Mouse (Mus musculus) gastrocnemius, postnatal 10 days (tissue): ENCODE measurements around the gene Acbd3. TPM values are rescaled to one million over a fixed set of nuclear protein-coding genes. Genes with fewer than 3 reads are reported as not detected.

Experiments
- DNase-seq: peaks from one replicate; pipeline ENCODE4 v3.0.0; 2021; ENCODE audit warnings: mixed read lengths
- total RNA-seq, 2 experiments: library from RNA; stranded (reverse); gene quantifications; 2 replicates each; pipeline ENCODE4 v1.2.3; 2021

Acbd3 gene
- total RNA-seq, 2 experiments from 2014 or later: 22.0 to 27.7 TPM

DNA sequence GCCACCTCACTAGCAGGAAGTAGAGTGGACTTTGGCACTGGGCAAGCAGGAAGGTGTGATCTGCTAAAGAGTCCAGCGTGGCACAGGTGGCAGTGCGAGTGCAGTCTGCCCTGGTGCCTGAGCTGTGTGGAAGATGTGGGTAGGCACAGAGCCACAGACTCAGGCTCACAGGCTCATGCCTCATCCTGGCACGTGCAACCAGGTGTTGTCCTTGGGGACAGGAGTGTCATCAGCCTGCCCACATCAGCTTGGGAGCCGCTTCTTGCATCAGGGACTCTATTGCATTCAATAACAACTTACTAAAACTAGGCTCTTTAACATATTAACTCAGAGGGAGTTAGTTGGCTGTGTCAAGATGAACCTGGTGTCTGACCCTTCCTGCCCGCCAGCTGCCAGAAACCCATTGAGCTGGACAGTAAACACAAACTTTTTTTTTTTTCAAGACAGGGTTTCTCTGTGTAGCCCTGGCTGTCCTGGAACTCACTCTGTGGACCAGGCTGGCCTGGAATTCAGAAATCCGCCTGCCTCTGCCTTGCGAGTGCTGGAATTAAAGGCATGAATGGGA is 32.2 kb downstream of the Acbd3 start:
- DNase-seq: no peak

DNA sequence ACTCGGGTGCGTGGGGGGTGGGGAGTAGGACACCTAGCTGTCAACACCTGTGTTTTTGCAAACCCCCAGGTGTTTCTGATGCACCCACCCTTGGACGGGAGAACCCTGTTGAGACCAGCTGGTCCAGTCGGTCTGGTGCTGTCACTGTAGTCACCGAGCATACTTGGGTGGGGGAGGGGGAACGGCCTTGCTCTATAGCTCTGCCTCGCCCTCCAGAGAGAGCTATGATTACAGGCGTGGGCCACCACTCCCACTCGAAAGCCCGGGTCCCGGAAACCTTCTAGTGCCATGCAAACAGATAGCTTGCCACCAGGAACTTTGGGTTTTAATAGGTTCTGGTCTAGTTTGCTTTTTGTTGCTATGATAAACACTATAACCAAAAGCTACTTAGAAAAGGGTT is 36.3 kb downstream of the Acbd3 start:
- no peak for DNase-seq

GRCm38 (mm10) chr1:180762679-180763078 is 36.8 kb downstream of the Acbd3 start:
- no peak for DNase-seq

- DNase-seq: no peak
These were observed 37.5 kb downstream of the Acbd3 start for GRCm38 (mm10) chr1:180763307-180763706.

DNA sequence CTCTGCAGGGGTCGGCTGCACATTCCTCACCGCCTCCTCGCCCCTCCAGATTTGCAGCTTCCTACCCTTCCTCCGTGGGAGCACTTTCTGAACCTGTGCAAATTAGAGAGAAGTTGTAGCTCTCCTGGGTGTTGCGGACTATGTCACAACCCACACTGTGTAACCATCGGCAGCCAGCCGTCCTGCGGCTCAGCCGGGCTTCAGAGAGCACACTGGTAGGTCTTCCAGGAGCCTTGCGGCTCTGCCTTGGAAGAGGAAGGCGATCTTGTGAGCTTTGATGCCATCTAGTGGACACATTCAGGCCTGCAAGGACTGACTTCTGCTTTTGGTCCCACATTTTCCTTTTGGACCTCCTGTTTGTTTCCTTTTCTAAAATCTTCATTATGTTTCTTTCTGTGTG is 38.0 kb downstream of the Acbd3 start:
- DNase-seq: peak; percentile 82

- DNase-seq: no peak
These were observed 39.5 kb downstream of the Acbd3 start for GRCm38 (mm10) chr1:180765393-180765792.

GRCm38 (mm10) chr1:180766557-180766956 is 40.7 kb downstream of the Acbd3 start:
- no peak for DNase-seq

- DNase-seq: peak; percentile 26
These were observed 41.9 kb downstream of the Acbd3 start for GRCm38 (mm10) chr1:180767541-180768333.

DNA sequence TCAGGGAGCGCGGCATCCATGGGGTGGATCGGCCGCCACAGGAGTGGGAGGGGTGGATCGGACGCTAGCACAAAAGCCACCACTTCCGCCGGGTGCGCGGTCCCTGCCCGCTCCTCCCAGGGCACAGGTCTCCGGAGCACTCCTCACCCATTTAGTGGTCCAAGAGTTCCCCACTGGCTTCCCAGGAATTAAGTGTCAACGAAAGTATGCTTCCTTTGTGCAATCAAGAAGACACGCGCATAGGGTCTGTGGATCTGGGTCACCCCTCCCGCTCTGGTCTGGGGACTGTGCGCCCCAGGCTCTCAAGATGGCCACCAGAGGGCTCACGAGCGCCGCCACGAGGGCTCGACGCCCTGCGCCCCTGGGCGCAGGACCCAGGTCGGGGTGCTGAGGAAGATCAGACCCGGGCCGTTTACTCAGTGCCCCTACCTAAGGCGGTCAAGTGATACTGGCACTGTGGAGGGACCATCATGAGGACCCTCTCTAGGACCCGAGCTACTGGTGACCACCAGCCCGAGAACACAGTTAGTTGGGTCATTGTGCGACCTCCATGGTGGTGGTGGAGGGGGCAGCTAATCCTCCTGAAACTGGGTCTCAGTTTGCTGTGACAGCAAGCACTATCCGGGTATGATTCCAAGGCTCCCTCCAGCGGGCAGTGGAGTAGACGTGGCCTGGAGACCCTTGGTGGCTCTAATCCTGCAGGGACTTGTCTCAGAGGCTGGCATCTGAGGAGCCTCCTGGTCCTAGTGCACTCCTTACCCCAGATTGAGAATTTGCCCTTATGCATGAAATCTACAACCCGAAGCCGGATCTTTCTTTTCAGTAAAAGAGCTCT is 42.7 kb downstream of the Acbd3 start:
- peak; percentile 87 for DNase-seq

DNA sequence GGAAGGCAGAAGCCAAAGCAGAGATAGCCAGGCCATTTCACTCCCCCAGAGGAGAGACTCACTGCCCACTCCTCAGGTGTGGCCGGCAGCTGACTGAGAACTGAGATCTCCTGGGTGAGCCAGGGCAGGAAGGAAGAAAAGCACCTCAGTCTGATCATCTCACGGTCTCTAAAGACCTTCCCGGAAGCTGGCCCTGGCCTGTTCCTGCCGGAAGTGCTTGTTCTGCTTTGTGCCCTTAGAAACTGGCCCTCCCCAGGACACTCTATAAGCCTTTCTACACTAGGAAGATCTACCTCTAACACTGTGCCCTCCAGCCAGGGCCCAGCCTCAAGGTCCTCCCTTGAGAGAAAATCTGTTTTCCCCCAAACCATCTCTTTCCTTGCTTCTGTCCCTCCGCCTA is 45.5 kb downstream of the Acbd3 start:
- no peak for DNase-seq

DNA sequence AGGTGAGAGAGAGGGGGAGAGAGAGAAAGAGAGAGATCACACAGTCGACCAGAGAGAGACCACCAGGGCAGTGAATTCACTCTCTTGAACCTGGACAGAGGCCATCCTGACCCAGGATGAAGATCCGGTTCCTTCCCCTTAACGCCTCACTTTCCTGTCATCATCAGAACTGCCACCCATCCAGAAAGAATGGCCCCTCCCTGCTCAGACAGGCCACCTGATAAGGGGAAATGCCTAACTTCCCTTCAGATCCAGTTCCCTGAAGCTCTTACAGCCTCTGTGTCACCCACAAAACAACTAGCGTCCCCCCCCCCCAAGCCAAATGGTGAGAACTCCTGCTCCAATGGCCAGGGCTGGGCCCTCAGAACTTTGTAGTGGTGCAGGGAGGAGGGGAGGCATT is 45.9 kb downstream of the Acbd3 start:
- DNase-seq: no peak

- no peak for DNase-seq
These were observed 46.4 kb downstream of the Acbd3 start for GRCm38 (mm10) chr1:180772291-180772690.

- no peak for DNase-seq
These were observed 48.8 kb downstream of the Acbd3 start for GRCm38 (mm10) chr1:180774664-180775063.

- no peak for DNase-seq
These were observed 49.5 kb downstream of the Acbd3 start for GRCm38 (mm10) chr1:180775317-180775716.

DNA sequence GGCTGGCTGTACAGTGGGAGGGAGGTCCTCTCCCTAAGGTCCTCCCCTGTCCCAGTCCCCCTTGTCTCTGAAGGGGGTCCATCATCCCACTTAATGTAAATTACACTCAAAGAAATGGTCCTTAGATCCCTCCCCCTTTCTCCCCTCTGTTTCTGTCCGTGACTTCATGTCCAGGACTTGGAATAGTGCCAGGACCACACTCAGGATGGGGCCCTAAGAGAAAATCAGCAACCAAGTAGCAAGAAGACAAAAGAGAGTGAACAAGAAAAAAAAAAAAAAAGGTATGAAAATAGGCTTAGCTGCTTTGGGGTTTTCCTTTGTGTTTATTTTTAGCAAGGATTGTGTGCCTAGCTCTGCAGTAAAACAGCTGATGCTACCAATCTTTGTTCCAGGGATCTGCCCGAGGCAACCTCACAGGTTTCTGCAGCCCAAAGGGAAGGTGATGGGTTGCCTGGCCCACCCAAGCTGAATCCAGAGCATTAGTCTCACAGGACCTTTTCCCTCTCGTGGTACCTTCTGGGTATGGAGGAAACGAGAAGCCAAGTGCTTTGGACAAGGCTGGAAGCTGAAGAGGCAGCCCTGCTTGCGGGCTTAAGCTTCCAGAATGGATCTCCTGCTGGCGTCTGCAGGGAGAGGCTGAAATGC is 50.1 kb downstream of the Acbd3 start:
- no peak for DNase-seq

DNA sequence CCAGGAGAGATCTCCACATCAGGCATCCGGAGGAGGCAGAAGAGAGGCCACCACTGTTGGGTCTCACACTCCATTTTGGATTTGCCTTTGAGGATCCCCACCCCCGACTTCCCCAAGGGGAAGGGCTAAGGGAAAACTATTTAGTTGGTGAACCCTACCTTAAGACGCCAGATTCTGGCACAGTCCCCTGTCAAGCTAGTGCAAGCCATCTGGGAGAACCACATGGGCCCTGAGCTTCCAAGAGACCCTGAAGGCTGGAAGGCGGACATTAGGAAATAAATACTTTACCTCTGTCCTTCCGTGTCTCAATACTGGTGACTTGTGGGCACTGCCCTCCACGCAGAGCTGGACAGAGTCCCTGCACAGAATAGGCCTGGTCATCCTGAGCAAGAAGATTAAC is 50.7 kb downstream of the Acbd3 start:
- no peak for DNase-seq

DNA sequence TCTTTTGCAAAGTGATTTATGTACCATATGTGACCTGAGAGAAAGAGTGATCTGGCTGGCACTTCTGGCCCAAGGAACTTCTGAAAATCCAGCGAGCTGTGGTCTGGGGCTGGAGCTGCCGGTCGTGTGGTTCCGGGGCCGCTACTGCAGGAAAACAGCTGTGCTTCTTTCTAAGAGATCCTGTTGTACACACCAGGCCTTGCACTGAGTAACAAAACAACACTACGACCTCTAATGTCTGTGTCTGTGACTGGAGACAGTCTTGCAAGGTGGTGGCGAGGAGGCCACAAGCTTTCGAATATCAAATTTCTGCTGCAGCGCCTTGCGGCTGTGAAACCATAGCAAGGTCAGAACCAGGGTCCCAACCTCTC is 51.4 kb downstream of the Acbd3 start:
- no peak for DNase-seq

GRCm38 (mm10) chr1:180777660-180778402 is 52.0 kb downstream of the Acbd3 start:
- DNase-seq: peak; percentile 80

GRCm38 (mm10) chr1:180778403-180778754 is 52.5 kb downstream of the Acbd3 start:
- no peak for DNase-seq

- DNase-seq: no peak
These were observed 53.1 kb downstream of the Acbd3 start for GRCm38 (mm10) chr1:180778941-180779340.

- DNase-seq: no peak
These were observed 54.4 kb downstream of the Acbd3 start for GRCm38 (mm10) chr1:180780291-180780690.

DNA sequence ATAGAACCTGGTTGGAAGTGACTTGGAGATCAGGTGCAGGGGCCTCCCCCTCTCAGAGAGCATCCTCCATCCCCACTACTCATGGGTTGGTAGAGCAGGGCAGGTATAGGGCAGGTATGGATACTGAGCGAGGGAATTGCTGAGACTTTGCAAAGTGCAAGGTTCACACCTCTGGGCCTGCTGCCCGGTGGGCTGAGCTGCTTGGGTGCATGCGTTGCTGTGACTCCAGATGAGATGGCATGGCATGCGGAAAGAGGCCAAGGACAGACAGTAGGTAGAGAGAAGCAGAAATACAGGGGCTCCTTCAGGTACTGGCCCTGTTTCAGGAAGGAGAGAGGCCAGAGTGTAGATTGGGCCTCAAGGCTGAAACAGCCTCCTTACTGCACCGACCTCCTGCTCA is 55.4 kb downstream of the Acbd3 start:
- DNase-seq: no peak
